In the genomic region with DNA sequence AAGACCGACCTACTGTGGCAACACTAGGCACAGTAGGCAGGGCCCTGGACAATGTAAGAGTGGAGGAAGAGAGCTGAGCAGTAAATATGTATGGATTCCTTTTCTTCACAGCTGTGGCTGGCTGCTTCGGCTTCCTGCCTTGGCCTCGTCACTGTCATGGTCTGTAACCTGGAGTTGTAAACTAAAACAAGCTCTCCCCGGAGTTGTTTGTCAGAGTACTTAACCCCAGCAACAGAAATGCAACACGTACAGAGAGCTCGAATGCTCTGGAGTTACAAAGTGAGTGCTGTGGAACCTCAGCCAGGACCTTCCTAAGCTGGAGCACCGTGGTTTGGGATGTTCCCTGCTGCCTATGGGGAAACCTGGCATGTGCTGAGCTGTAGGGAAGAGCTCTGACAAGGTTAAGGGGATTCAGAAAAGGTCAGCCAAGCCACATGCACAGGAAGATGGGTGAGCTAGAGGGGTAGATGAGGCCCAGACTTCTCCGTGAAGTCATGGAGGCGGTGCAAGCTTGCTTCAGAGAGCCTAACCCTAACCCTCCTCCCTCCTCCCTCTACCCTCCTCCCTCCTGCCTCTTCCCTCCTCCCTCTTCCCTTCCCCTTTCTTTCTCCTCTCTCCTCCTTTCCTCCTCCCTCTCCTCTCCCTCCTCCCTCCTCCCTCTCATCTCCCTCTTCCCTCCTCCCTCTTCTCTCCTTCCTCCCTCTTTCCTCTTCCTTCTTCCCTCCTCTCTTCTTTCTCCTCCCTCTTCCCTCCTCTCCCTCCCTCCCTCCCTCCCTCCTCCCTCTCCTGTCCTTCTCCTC, we compare ENCODE assay signal across 15 mouse cellular contexts.
"Had no signal": no experiment of that assay in that cellular context is flagged by ENCODE, and none has a peak within 500 bp of the region (broad histone marks: within the 10 kb centered on the region; RNA-seq: fewer than 3 reads in every experiment).

No protein-coding gene starts in this region.

- H3K4me3 ChIP-seq: limb, embryonic 10.5 days; liver, embryonic 15.5 days; megakaryocyte, embryonic 14.5 days; midbrain, embryonic 12.5 days; neural tube, embryonic 15.5 days had no signal

- H3K9ac ChIP-seq: liver, embryonic 15.5 days; midbrain, embryonic 12.5 days; neural tube, embryonic 15.5 days had no signal

- H3K27me3 ChIP-seq: midbrain, embryonic 12.5 days; neural tube, embryonic 15.5 days had no signal

- H3K9me3 ChIP-seq: limb, embryonic 10.5 days; liver, embryonic 15.5 days; midbrain, embryonic 12.5 days; neural tube, embryonic 15.5 days had no signal

- H3K36me3 ChIP-seq: limb, embryonic 10.5 days; liver, embryonic 15.5 days; midbrain, embryonic 12.5 days; neural tube, embryonic 15.5 days had no signal

- H3K27ac ChIP-seq: limb, embryonic 10.5 days; liver, embryonic 15.5 days; macrophage; midbrain, embryonic 12.5 days; neural tube, embryonic 15.5 days had no signal

- H3K4me1 ChIP-seq: liver, embryonic 15.5 days; midbrain, embryonic 12.5 days had no signal

- DNase-seq: kidney, adult 8-10 months; kidney, postnatal 14 days; lung, adult 2 months; lung, postnatal 10 days; right cerebral cortex, adult 18-20 months; right cerebral cortex, postnatal 25 days; thymus, adult 2 months; thymus, postnatal 25 days had no signal

- H3K4me2 ChIP-seq: liver, embryonic 11.5 days; liver, embryonic 15.5 days; midbrain, embryonic 12.5 days; neural tube, embryonic 15.5 days had no signal
